Mouse (Mus musculus): ENCODE measurements around the gene Timeless. TPM values are rescaled to one million over a fixed set of nuclear protein-coding genes. Genes with fewer than 3 reads are reported as not detected.

Timeless gene
- polyA plus RNA-seq, 1 experiment from 2014 or later: 19.7 TPM

GRCm38 (mm10) chr10:128194024-128194550 lies 37.8 kb upstream of the Timeless start, which contains the start of gene Gls2:
TSS of gene Gls2 (plus strand) at chr10:128194457.
- H3K27me3 ChIP-seq (replicated peaks; ENCODE audit: control insufficient read depth, insufficient read depth, low read length): peaks cover 5% of the 10 kb centered on the region; the same call in 1 of the 2 replicates
- H3K4me1 ChIP-seq (ENCODE audit: control insufficient read depth, insufficient read depth, low read depth, low read length): peaks cover 12% of the 10 kb centered on the region
- H3K9me3 ChIP-seq (ENCODE audit: control insufficient read depth, low read length): no peaks in the 10 kb centered on the region
- H3K9ac ChIP-seq (ENCODE audit: low read depth, low read length): peak within 1 kb of the TSS; percentile 74
- peak within 1 kb of the TSS; percentile 89 for H3K4me3 ChIP-seq (ENCODE audit: low read length)
- no peaks in the 10 kb centered on the region for H3K36me3 ChIP-seq (ENCODE audit: control insufficient read depth, insufficient read depth, low read length)
- under 1% methylated on average over 44 of the region's 46 CpGs for WGBS
- ATAC-seq: peak; percentile 98
- 0 out of 2 replicates have a peak within 1 kb of the TSS, but pooled peaks have one; percentile 12 for H3K27ac ChIP-seq (ENCODE audit: low read depth, low read length)
- H3K4me2 ChIP-seq (ENCODE audit: low read length): peak within 1 kb of the TSS; percentile 99

GRCm38 (mm10) chr10:128194551-128195461 lies 37.1 kb upstream of the Timeless start:
- 0 out of 2 replicates have a peak overlapping the region, but pooled peaks have one; percentile 12 for H3K27ac ChIP-seq (ENCODE audit: low read depth, low read length)
- H3K4me1 ChIP-seq (ENCODE audit: control insufficient read depth, insufficient read depth, low read depth, low read length): peaks cover 12% of the 10 kb centered on the region
- H3K9me3 ChIP-seq (ENCODE audit: control insufficient read depth, low read length): no peaks in the 10 kb centered on the region
- under 1% methylated on average over 74 of the region's 79 CpGs for WGBS
- H3K9ac ChIP-seq (ENCODE audit: low read depth, low read length): peak overlapping the region; percentile 74
- ATAC-seq: peak; percentile 90
- peak overlapping the region; percentile 99 for H3K4me2 ChIP-seq (ENCODE audit: low read length)
- H3K27me3 ChIP-seq (replicated peaks; ENCODE audit: control insufficient read depth, insufficient read depth, low read length): peaks cover 5% of the 10 kb centered on the region; the same call in 1 of the 2 replicates
- H3K4me3 ChIP-seq (ENCODE audit: low read length): peak overlapping the region; percentile 89
- no peaks in the 10 kb centered on the region for H3K36me3 ChIP-seq (ENCODE audit: control insufficient read depth, insufficient read depth, low read length)

GRCm38 (mm10) chr10:128201856-128202255 lies 30.0 kb upstream of the Timeless start:
- no peak overlapping the region for H3K4me2 ChIP-seq (ENCODE audit: low read length)
- H3K4me1 ChIP-seq (ENCODE audit: control insufficient read depth, insufficient read depth, low read depth, low read length): no peaks in the 10 kb centered on the region
- peaks cover 3% of the 10 kb centered on the region; the same call in 1 of the 2 replicates for H3K27me3 ChIP-seq (replicated peaks; ENCODE audit: control insufficient read depth, insufficient read depth, low read length)
- no peaks in the 10 kb centered on the region for H3K9me3 ChIP-seq (ENCODE audit: control insufficient read depth, low read length)
- 0 out of 2 replicates have a peak, but pooled peaks cover 2% of the 10 kb centered on the region for H3K36me3 ChIP-seq (ENCODE audit: control insufficient read depth, insufficient read depth, low read length)
- no peak overlapping the region for H3K4me3 ChIP-seq (ENCODE audit: low read length)
- ATAC-seq: no peak
- H3K9ac ChIP-seq (ENCODE audit: low read depth, low read length): no peak overlapping the region
- no peak overlapping the region for H3K27ac ChIP-seq (ENCODE audit: low read depth, low read length)
- 83% methylated on average over 6 of the region's 6 CpGs for WGBS

GRCm38 (mm10) chr10:128204941-128205340 lies 26.9 kb upstream of the Timeless start:
- 94% methylated on average over 15 of the region's 15 CpGs for WGBS
- no peak for ATAC-seq
- H3K36me3 ChIP-seq (ENCODE audit: control insufficient read depth, insufficient read depth, low read length): 0 out of 2 replicates have a peak, but pooled peaks cover 2% of the 10 kb centered on the region

GRCm38 (mm10) chr10:128208326-128208725 lies 23.5 kb upstream of the Timeless start:
- no peaks in the 10 kb centered on the region for H3K9me3 ChIP-seq (ENCODE audit: control insufficient read depth, low read length)
- H3K27ac ChIP-seq (ENCODE audit: low read depth, low read length): no peak overlapping the region
- H3K4me2 ChIP-seq (ENCODE audit: low read length): no peak overlapping the region
- H3K4me1 ChIP-seq (ENCODE audit: control insufficient read depth, insufficient read depth, low read depth, low read length): peaks cover 13% of the 10 kb centered on the region
- H3K27me3 ChIP-seq (replicated peaks; ENCODE audit: control insufficient read depth, insufficient read depth, low read length): no peaks in the 10 kb centered on the region
- no peak overlapping the region for H3K9ac ChIP-seq (ENCODE audit: low read depth, low read length)
- H3K4me3 ChIP-seq (ENCODE audit: low read length): no peak overlapping the region
- ATAC-seq: no peak
- WGBS: 96% methylated on average over 10 of the region's 10 CpGs
- H3K36me3 ChIP-seq (ENCODE audit: control insufficient read depth, insufficient read depth, low read length): 0 out of 2 replicates have a peak, but pooled peaks cover 2% of the 10 kb centered on the region

More at GRCm38 (mm10) chr10:128204941-128205340, 26.9 kb upstream of the Timeless start:
- H3K27ac ChIP-seq (ENCODE audit: low read depth, low read length): no peak overlapping the region
- no peaks in the 10 kb centered on the region for H3K4me1 ChIP-seq (ENCODE audit: control insufficient read depth, insufficient read depth, low read depth, low read length)
- no peaks in the 10 kb centered on the region for H3K9me3 ChIP-seq (ENCODE audit: control insufficient read depth, low read length)
- no peak overlapping the region for H3K9ac ChIP-seq (ENCODE audit: low read depth, low read length)
- no peaks in the 10 kb centered on the region for H3K27me3 ChIP-seq (replicated peaks; ENCODE audit: control insufficient read depth, insufficient read depth, low read length)
- H3K4me2 ChIP-seq (ENCODE audit: low read length): no peak overlapping the region
- no peak overlapping the region for H3K4me3 ChIP-seq (ENCODE audit: low read length)

- no peak overlapping the region for H3K27ac ChIP-seq (ENCODE audit: low read depth, low read length)
- no peak for ATAC-seq
Observed at GRCm38 (mm10) chr10:128209311-128210009, 22.4 kb upstream of the Timeless start.

GRCm38 (mm10) chr10:128210131-128210530 lies 21.7 kb upstream of the Timeless start:
- no peaks in the 10 kb centered on the region for H3K27me3 ChIP-seq (replicated peaks; ENCODE audit: control insufficient read depth, insufficient read depth, low read length)
- H3K4me2 ChIP-seq (ENCODE audit: low read length): no peak overlapping the region
- no peak overlapping the region for H3K9ac ChIP-seq (ENCODE audit: low read depth, low read length)
- H3K4me3 ChIP-seq (ENCODE audit: low read length): no peak overlapping the region
- peaks cover 13% of the 10 kb centered on the region for H3K4me1 ChIP-seq (ENCODE audit: control insufficient read depth, insufficient read depth, low read depth, low read length)
- WGBS: 91% methylated on average over 2 of the region's 2 CpGs
- H3K27ac ChIP-seq (ENCODE audit: low read depth, low read length): no peak overlapping the region
- 0 out of 2 replicates have a peak, but pooled peaks cover 2% of the 10 kb centered on the region for H3K36me3 ChIP-seq (ENCODE audit: control insufficient read depth, insufficient read depth, low read length)
- H3K9me3 ChIP-seq (ENCODE audit: control insufficient read depth, low read length): no peaks in the 10 kb centered on the region
- ATAC-seq: no peak

More at GRCm38 (mm10) chr10:128209311-128210009, 22.4 kb upstream of the Timeless start:
- WGBS: 92% methylated on average over 11 of the region's 11 CpGs
- Histone ChIP-seq H3K27me3 (replicated peaks; ENCODE audit: control insufficient read depth, insufficient read depth, low read length) (no peaks in the 10 kb centered on the region), H3K4me2 (ENCODE audit: low read length) (no peak overlapping the region), H3K36me3 (ENCODE audit: control insufficient read depth, insufficient read depth, low read length) (0 out of 2 replicates have a peak, but pooled peaks cover 2% of the 10 kb centered on the region), H3K9ac (ENCODE audit: low read depth, low read length) (no peak overlapping the region), H3K4me3 (ENCODE audit: low read length) (no peak overlapping the region), H3K4me1 (ENCODE audit: control insufficient read depth, insufficient read depth, low read depth, low read length) (peaks cover 13% of the 10 kb centered on the region), H3K9me3 (ENCODE audit: control insufficient read depth, low read length) (no peaks in the 10 kb centered on the region)

- ATAC-seq: no peak
- Histone ChIP-seq H3K4me1 (ENCODE audit: control insufficient read depth, insufficient read depth, low read depth, low read length) (peaks cover 13% of the 10 kb centered on the region), H3K27ac (ENCODE audit: low read depth, low read length) (no peak overlapping the region), H3K9ac (ENCODE audit: low read depth, low read length) (peak overlapping the region; percentile 65), H3K36me3 (ENCODE audit: control insufficient read depth, insufficient read depth, low read length) (0 out of 2 replicates have a peak, but pooled peaks cover 2% of the 10 kb centered on the region), H3K9me3 (ENCODE audit: control insufficient read depth, low read length) (no peaks in the 10 kb centered on the region), H3K4me3 (ENCODE audit: low read length) (peak overlapping the region; percentile 63), H3K4me2 (ENCODE audit: low read length) (peak overlapping the region; percentile 97), H3K27me3 (replicated peaks; ENCODE audit: control insufficient read depth, insufficient read depth, low read length) (no peaks in the 10 kb centered on the region)
- WGBS: 30% methylated on average over 14 of the region's 14 CpGs
Observed at GRCm38 (mm10) chr10:128210954-128211353, 20.9 kb upstream of the Timeless start.

Data from hindbrain, embryonic 16.5 days (tissue).